Mouse (Mus musculus) hindbrain, postnatal 0 days (tissue): ENCODE measurements at regions not wholly inside any gene's neighbourhood (a gene's known extent, or its start where the extent isn't known, plus 50 kb on each side); places are given as distances from the start of the nearest gene placed in this dataset.

Experiments
- ATAC-seq: fragments of 200-750 bp; cut with Nextera tagmentation; 2 replicates; pipeline ENCODE4 v1.8.0; 2017; ENCODE audit warnings: mild to moderate bottlenecking, moderate TSS enrichment, moderate library complexity
- DNase-seq: peaks from one replicate; pipeline ENCODE4 v3.0.0-alpha.2; 2015; ENCODE audit warnings: low spot score
- H3K27ac ChIP-seq: fragments of 300-500 bp; sonication (generic); 2 replicates; pipeline ENCODE4 v1.5.1; 2014; ENCODE audit warnings: mild to moderate bottlenecking
- H3K27me3 ChIP-seq: fragments of 300-500 bp; sonication (generic); 2 replicates; pipeline ENCODE4 v1.6.1; 2014; ENCODE audit warnings: low read length, mixed read lengths; ENCODE audit not compliant: insufficient read depth
- H3K36me3 ChIP-seq: fragments of 300-500 bp; sonication (generic); 2 replicates; pipeline ENCODE4 v1.6.1; 2014; ENCODE audit warnings: low read length, mixed read lengths; ENCODE audit not compliant: insufficient read depth
- H3K4me1 ChIP-seq: fragments of 300-500 bp; sonication (generic); 2 replicates; pipeline ENCODE4 v1.6.1; 2014; ENCODE audit warnings: antibody characterized with exemption, low read length, mixed read lengths; ENCODE audit not compliant: insufficient read depth
- H3K4me2 ChIP-seq: fragments of 300-500 bp; sonication (generic); 2 replicates; pipeline ENCODE4 v1.6.1; 2014; ENCODE audit warnings: low read depth, mild to moderate bottlenecking, low read length, moderate library complexity, mixed read lengths
- H3K4me3 ChIP-seq: fragments of 300-500 bp; sonication (generic); 2 replicates; pipeline ENCODE4 v1.5.1; 2014; ENCODE audit warnings: low read length
- H3K9ac ChIP-seq: fragments of 300-500 bp; sonication (generic); replicated peaks from 2 replicates; pipeline ENCODE4 v1.6.1; 2014; ENCODE audit warnings: mild to moderate bottlenecking, low read length, moderate library complexity, mixed read lengths
- H3K9me3 ChIP-seq: fragments of 300-500 bp; sonication (generic); 2 replicates; pipeline ENCODE4 v1.6.1; 2016; ENCODE audit warnings: low read length, mixed read lengths
- CTCF ChIP-seq: IDR thresholded peaks from 2 replicates; pipeline ENCODE4 v1.5.1; 2016; ENCODE audit warnings: antibody characterized with exemption, control low read depth, low read depth
- WGBS: fragments of 180-500 bp; shearing (Covaris S2); extraction: QIAGEN DNeasy Blood & Tissue Kit; methylation state at CpG from one replicate; pipeline ENCODE4 v1.1.7; 2014; 5-methylcytosine and 5-hydroxymethylcytosine counted together

DNA sequence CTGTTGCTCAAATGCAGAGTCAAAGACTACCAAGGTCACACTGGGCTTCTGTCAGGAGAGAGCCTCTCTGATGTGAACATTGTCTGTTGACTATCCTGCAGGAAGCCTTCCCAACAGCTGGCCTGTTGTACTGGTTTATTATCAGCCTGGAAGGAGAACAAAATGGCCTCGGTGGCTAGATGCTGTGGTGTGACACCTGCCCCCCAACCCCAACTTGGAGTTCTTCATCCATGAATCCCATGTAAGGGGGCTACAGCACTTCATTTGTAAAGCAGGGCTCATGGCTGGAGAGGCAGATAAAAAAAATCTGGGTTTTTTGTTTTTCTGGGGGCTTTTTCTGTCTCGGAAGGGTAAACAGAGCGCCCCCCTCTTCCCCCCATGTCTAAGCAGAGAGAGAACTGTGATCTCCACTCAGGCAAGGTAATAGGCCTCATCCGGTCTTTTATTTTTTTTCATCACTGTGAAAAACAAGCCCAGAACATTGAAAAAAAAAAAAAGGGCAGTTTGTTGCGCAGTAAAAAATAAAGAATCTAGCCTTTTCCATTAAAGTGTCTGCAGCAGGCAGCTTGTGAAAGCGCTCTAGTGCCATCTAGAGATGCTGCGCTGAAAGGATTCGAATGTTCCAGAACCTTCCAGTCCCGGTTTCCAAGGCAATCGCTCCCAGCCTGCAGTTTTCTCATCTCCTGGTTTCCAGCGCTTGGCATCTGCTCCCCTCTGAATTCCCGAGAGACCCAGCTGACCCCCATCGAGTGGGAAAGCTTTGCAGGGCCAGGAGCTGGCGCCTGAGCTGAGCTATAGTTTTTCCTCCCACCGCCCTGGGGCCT is 97.8 kb downstream of the Edn3 start:
- H3K9ac ChIP-seq, result no peak overlapping the region
- H3K27me3 ChIP-seq, result no peaks in the 10 kb centered on the region
- H3K4me3 ChIP-seq, result no peak overlapping the region
- peak; percentile 86 for TF ChIP-seq CTCF
- WGBS, result 18% methylated on average over 15 of the region's 15 CpGs
- DNase-seq (peak; percentile 96), ATAC-seq (peak; percentile 90)
- H3K36me3 ChIP-seq, result no peaks in the 10 kb centered on the region
- no peaks in the 10 kb centered on the region for H3K9me3 ChIP-seq
- H3K4me1 ChIP-seq, result no peaks in the 10 kb centered on the region
- no peak overlapping the region for H3K4me2 ChIP-seq
- peak overlapping the region; percentile 65 for H3K27ac ChIP-seq

DNA sequence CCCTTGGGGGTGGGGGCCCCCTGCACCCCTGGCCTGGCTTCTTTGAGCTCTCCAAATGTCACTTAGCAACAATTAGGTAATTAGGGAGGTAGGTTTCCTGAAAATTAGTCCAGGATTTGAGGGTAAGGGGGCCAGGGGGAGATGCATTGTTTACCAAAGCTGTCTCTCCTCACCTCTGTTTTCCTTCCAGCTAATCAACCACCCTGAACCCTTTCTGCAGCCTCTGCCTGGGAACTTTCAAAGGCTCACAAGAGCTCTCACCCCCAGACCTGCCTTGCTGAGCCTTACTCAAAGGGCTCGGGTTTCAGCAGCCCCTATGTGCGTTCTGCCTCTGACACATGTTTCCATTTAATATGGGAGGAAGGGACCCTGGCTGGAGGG is 98.4 kb downstream of the Edn3 start:
- H3K27ac ChIP-seq, result peak overlapping the region; percentile 65
- ATAC-seq (peak; percentile 11), DNase-seq (peak; percentile 15)
- H3K9ac ChIP-seq, result no peak overlapping the region
- H3K36me3 ChIP-seq, result no peaks in the 10 kb centered on the region
- no peak overlapping the region for H3K4me3 ChIP-seq
- 4% methylated on average over 2 of the region's 2 CpGs for WGBS
- H3K4me1 ChIP-seq, result no peaks in the 10 kb centered on the region
- H3K9me3 ChIP-seq, result no peaks in the 10 kb centered on the region
- no peak for TF ChIP-seq CTCF
- H3K4me2 ChIP-seq, result no peak overlapping the region
- H3K27me3 ChIP-seq, result no peaks in the 10 kb centered on the region

DNA sequence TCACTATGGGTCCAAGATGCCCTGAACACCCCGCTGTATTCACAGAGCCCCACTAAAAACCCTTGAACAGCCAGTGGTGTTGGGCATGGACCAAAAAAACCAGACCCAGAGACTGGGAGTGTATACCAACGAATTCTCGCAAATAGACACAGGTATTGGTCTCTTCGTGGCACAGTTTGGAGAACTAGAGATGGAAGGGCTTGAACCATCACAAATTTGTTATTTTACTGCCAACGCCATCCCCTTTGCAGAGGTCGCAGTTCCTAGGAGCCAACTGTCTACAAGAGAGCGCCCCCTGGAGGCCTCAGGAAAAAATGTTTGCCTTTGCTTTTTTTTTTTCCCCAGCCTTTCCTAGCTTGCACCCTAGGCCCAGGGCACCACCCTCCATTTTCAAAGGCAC is 99.1 kb downstream of the Edn3 start:
- peak overlapping the region; percentile 65; the same call in 1 of the 2 replicates for H3K27ac ChIP-seq

DNA sequence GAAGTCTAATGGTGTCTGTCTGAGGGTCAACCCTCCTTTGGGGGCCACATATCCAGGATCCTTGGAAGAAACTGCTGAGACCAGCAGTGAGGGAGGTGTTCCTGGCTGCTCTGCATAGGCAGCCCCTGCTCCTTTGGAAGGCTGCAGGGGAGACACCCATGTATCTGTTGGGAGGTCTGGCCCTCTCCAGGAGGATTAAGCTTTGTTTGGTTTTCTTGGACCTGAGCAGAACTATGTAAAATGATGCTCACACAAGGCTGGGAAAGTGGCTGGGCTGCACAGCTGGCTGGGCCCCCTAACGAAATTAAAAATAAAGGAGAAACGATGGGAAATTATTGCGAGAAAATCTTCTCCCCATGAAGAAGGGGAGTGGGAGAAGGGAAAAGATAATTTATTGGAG is 104.2 kb downstream of the Edn3 start:
- no peaks in the 10 kb centered on the region for H3K9me3 ChIP-seq
- H3K27me3 ChIP-seq, result no peaks in the 10 kb centered on the region
- TF ChIP-seq CTCF, result no peak
- no peaks in the 10 kb centered on the region for H3K36me3 ChIP-seq
- no peak overlapping the region for H3K4me2 ChIP-seq
- no peak overlapping the region for H3K9ac ChIP-seq
- ATAC-seq, result no peak
- WGBS, result 77% methylated on average over 3 of the region's 3 CpGs
- no peak overlapping the region for H3K4me3 ChIP-seq
- DNase-seq, result no peak
- H3K27ac ChIP-seq, result no peak overlapping the region
- H3K4me1 ChIP-seq, result no peaks in the 10 kb centered on the region

More for the DNA sequence above, 99.1 kb downstream of the Edn3 start:
- no peak overlapping the region for H3K9ac ChIP-seq
- H3K9me3 ChIP-seq, result no peaks in the 10 kb centered on the region
- no peaks in the 10 kb centered on the region for H3K4me1 ChIP-seq
- no peak overlapping the region for H3K4me3 ChIP-seq
- H3K4me2 ChIP-seq, result no peak overlapping the region
- DNase-seq, result peak; percentile 73
- no peak for ATAC-seq
- no peaks in the 10 kb centered on the region for H3K27me3 ChIP-seq
- peak; percentile 75 for TF ChIP-seq CTCF
- 38% methylated on average over 7 of the region's 7 CpGs for WGBS
- no peaks in the 10 kb centered on the region for H3K36me3 ChIP-seq

DNA sequence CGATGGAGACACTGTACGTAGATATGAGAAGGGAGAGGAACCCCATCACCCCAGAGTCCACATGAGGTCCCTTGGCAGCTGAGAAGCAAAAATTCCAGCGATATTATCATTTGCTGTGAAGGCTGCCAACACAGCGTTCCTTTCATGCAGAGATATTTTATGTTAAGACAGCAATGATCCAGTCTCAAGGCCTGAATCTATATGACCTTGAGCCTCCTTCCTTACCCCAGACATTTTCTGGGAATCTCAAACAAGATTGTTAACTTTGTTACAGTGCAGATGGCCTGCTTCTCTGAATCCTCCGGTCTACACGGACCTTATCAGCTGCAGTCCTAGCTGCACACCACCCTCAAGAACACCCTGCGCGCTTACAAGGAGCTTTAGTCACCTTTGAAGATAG is 106.1 kb downstream of the Edn3 start:
- H3K9me3 ChIP-seq, result no peaks in the 10 kb centered on the region
- H3K36me3 ChIP-seq, result no peaks in the 10 kb centered on the region
- DNase-seq (no peak), ATAC-seq (no peak)
- H3K4me2 ChIP-seq, result no peak overlapping the region
- no peak overlapping the region for H3K9ac ChIP-seq
- H3K27ac ChIP-seq, result no peak overlapping the region
- no peak overlapping the region for H3K4me3 ChIP-seq
- TF ChIP-seq CTCF, result no peak
- H3K4me1 ChIP-seq, result no peaks in the 10 kb centered on the region
- WGBS, result 87% methylated on average over 8 of the region's 8 CpGs
- H3K27me3 ChIP-seq, result no peaks in the 10 kb centered on the region

DNA sequence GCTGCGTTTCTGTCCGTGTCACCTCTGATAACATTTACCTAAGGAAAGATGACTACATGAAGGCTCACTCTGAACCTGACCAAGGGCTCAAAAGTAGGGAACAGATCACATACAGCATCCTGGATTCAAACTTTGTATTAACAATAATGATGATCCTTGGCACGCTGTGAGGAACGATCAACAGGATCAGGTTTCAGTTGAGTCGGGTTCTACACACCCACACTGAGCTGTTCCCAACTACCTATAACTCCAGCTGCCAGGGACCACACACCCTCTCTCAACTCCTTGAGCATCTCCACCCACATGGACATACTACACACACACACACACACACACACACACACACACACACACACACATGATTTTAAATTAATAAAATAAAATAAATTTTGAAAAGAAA is 107.0 kb downstream of the Edn3 start:
- Histone ChIP-seq H3K27ac (no peak overlapping the region), H3K36me3 (no peaks in the 10 kb centered on the region), H3K9ac (no peak overlapping the region), H3K4me2 (no peak overlapping the region), H3K27me3 (no peaks in the 10 kb centered on the region), H3K9me3 (no peaks in the 10 kb centered on the region), H3K4me1 (no peaks in the 10 kb centered on the region), H3K4me3 (no peak overlapping the region)
- DNase-seq (no peak), ATAC-seq (no peak)
- no peak for TF ChIP-seq CTCF
- 73% methylated on average over 5 of the region's 5 CpGs for WGBS

DNA sequence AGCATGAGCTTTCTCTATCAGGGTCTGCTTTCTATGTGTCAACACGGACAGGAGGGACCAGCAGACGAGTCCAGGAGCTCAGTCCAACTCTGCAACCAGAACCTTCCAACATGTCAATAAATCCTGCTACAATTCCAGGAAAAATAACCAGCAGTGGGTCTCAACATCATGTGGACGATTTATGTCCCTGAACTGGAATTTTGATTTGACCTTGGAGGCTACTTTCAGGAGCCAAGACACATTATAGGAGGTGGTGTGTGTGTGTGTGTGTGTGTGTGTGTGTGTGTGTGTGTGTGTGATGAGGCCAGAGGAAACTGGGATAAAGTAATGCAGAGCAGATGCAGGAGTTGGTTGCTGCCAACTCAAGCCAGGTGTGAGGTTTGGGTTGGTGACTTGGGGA is 107.8 kb downstream of the Edn3 start:
- no peaks in the 10 kb centered on the region for H3K36me3 ChIP-seq
- ATAC-seq (no peak), DNase-seq (no peak)
- H3K9ac ChIP-seq, result no peak overlapping the region
- no peak for TF ChIP-seq CTCF
- H3K27me3 ChIP-seq, result no peaks in the 10 kb centered on the region
- H3K4me2 ChIP-seq, result no peak overlapping the region
- H3K4me1 ChIP-seq, result no peaks in the 10 kb centered on the region
- no peaks in the 10 kb centered on the region for H3K9me3 ChIP-seq
- H3K4me3 ChIP-seq, result no peak overlapping the region
- H3K27ac ChIP-seq, result no peak overlapping the region
- whole genome bisulfite sequencing, result 75% methylated on average over 3 of the region's 3 CpGs
